Mouse (Mus musculus): ENCODE data around the gene Plcl1. TPM values are rescaled to one million over a fixed set of nuclear protein-coding genes. Genes with fewer than 3 reads are reported as not detected.

The Plcl1 gene
- polyA plus RNA-seq, 1 experiment from 2014 or later: 1.1 TPM

DNA sequence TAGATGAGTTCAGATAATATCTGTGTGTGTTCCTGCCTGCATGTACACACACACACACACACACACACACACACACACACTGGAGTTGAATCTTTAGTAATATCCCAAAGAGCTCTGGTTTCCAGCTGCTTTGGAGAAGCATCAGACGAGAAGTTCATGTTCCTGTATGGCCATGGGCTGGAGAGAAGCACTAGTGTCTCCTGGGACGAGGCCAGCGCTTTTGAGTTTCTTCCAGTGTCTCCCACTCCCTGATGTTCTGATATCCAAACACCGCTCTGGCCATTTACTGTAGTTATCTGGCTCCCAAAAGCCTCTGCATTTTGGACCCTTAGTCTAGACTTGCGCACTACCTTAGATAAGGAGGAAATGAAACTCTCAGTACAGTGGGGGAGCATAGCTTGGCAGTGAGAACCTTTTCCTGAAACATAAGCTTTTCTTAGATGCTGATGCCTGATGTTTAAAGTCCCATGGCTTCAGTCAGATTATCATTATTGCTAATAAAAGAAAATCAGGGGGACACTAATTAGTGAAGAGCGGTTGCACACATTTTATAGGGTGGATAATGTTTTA, 207.1 kb downstream of the Plcl1 start:
- Histone ChIP-seq H3K4me1 (ENCODE audit: control insufficient read depth, insufficient read depth, low read length) (no peaks in the 10 kb centered on the region), H3K9ac (ENCODE audit: low read length) (no peak overlapping the region), H3K4me2 (ENCODE audit: low read depth, severe bottlenecking) (no peak overlapping the region), H3K27ac (replicated peaks; ENCODE audit: low read depth, low read length) (no peak overlapping the region), H3K27me3 (ENCODE audit: control insufficient read depth, insufficient read depth, low read length) (no peaks in the 10 kb centered on the region), H3K9me3 (ENCODE audit: control insufficient read depth, low read length) (no peaks in the 10 kb centered on the region), H3K36me3 (ENCODE audit: control insufficient read depth, insufficient read depth, low read length) (no peaks in the 10 kb centered on the region), H3K4me3 (ENCODE audit: low read depth, low read length) (no peak overlapping the region)
- ATAC-seq (ENCODE audit: insufficient number of reproducible peaks, low FRiP score, low TSS enrichment, low read depth) (no peak), DNase-seq (ENCODE audit: low spot score) (no peak)
- 89% methylated on average over 6 of the region's 6 CpGs for WGBS

DNA sequence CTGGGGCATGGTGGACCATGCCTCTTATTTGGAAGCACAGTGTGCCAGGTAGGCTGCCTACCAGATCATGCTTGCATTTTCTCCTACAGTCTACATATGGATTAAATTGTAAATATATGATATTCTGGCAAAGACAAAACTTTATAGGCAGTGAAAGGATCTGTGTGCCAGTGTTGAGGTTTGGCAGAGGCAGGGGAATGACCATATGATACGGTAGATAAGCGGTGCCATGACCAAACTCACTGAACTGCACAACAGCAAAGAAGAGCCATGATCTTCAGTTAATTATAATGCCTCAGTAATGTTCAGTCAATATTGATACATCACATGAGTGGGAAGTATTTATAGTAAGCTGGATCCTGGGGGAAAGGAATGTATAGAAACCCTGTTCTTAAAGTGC, 212.1 kb downstream of the Plcl1 start:
- H3K4me2 ChIP-seq (ENCODE audit: low read depth, severe bottlenecking): no peak overlapping the region
- H3K36me3 ChIP-seq (ENCODE audit: control insufficient read depth, insufficient read depth, low read length): no peaks in the 10 kb centered on the region
- DNase-seq (ENCODE audit: low spot score) (no peak), ATAC-seq (ENCODE audit: insufficient number of reproducible peaks, low FRiP score, low TSS enrichment, low read depth) (no peak)
- no peaks in the 10 kb centered on the region for H3K4me1 ChIP-seq (ENCODE audit: control insufficient read depth, insufficient read depth, low read length)
- H3K27me3 ChIP-seq (ENCODE audit: control insufficient read depth, insufficient read depth, low read length): no peaks in the 10 kb centered on the region
- H3K9me3 ChIP-seq (ENCODE audit: control insufficient read depth, low read length): no peaks in the 10 kb centered on the region
- H3K9ac ChIP-seq (ENCODE audit: low read length): no peak overlapping the region
- no peak overlapping the region for H3K4me3 ChIP-seq (ENCODE audit: low read depth, low read length)
- no peak overlapping the region for H3K27ac ChIP-seq (replicated peaks; ENCODE audit: low read depth, low read length)
- WGBS: 97% methylated on average over 2 of the region's 2 CpGs

DNA sequence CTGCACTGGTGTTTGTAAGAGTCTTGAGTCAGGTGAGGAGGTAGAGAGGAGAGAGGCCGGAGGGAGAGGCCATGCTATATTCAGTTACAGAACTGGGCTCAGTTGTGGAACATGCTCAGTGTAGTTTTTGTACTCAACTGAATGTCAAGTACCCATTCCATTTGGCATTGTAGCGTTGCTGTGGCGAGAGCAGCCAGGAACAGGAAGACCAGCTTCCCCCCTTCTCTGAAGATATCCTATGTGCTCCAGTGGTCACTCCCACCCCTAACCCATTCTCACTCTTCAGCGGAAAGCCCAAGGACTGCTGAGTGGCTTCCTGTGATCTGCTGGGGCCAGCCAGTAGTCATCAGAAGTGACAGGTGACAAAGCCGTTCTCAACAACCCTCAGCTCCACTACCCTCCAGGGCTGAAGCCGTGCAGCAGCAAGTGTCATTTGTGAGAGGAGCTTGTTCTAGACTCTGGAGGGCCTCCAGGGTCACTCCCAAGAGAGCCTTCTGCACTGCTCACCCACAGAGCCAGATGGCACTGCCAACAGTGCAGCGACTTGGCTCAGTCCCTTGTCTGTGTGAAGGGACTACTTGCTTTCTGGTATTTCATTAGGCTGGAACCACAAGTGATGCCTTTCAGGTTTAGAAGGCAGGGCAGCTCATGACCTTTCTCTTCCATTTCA, 213.0 kb downstream of the Plcl1 start:
- Histone ChIP-seq H3K9me3 (ENCODE audit: control insufficient read depth, low read length) (no peaks in the 10 kb centered on the region), H3K9ac (ENCODE audit: low read length) (no peak overlapping the region), H3K27me3 (ENCODE audit: control insufficient read depth, insufficient read depth, low read length) (no peaks in the 10 kb centered on the region), H3K4me1 (ENCODE audit: control insufficient read depth, insufficient read depth, low read length) (no peaks in the 10 kb centered on the region), H3K36me3 (ENCODE audit: control insufficient read depth, insufficient read depth, low read length) (no peaks in the 10 kb centered on the region), H3K27ac (replicated peaks; ENCODE audit: low read depth, low read length) (no peak overlapping the region), H3K4me3 (ENCODE audit: low read depth, low read length) (no peak overlapping the region), H3K4me2 (ENCODE audit: low read depth, severe bottlenecking) (no peak overlapping the region)
- ATAC-seq (ENCODE audit: insufficient number of reproducible peaks, low FRiP score, low TSS enrichment, low read depth) (no peak), DNase-seq (ENCODE audit: low spot score) (no peak)
- 66% methylated on average over 7 of the region's 7 CpGs for WGBS

DNA sequence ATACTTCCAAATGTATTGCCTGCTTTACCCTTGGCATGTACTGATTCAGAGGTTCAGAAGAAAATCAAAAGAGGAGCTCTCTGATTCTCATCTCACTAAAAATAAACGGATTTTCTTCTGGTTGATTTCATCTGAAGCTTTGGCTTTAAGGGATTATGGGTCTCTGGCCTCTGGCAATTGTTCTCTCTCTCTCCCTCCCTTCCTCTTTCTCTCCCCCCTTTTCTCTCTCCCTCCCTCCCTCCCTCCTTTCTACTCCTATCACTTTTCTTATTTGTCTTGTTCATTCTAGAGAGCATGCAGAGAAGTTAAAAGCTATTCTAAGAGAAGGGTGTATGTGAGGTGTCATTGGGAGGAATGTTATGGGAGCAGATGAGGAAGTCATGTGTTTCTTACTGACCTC, 225.8 kb downstream of the Plcl1 start:
- no peak overlapping the region for H3K9ac ChIP-seq (ENCODE audit: low read length)
- H3K27ac ChIP-seq (replicated peaks; ENCODE audit: low read depth, low read length): no peak overlapping the region
- H3K27me3 ChIP-seq (ENCODE audit: control insufficient read depth, insufficient read depth, low read length): no peaks in the 10 kb centered on the region
- 61% methylated on average over 1 of the region's 1 CpGs for WGBS
- no peaks in the 10 kb centered on the region for H3K9me3 ChIP-seq (ENCODE audit: control insufficient read depth, low read length)
- ATAC-seq (ENCODE audit: insufficient number of reproducible peaks, low FRiP score, low TSS enrichment, low read depth) (no peak), DNase-seq (ENCODE audit: low spot score) (no peak)
- H3K4me3 ChIP-seq (ENCODE audit: low read depth, low read length): no peak overlapping the region
- no peak overlapping the region for H3K4me2 ChIP-seq (ENCODE audit: low read depth, severe bottlenecking)
- H3K4me1 ChIP-seq (ENCODE audit: control insufficient read depth, insufficient read depth, low read length): no peaks in the 10 kb centered on the region
- no peaks in the 10 kb centered on the region for H3K36me3 ChIP-seq (ENCODE audit: control insufficient read depth, insufficient read depth, low read length)

DNA sequence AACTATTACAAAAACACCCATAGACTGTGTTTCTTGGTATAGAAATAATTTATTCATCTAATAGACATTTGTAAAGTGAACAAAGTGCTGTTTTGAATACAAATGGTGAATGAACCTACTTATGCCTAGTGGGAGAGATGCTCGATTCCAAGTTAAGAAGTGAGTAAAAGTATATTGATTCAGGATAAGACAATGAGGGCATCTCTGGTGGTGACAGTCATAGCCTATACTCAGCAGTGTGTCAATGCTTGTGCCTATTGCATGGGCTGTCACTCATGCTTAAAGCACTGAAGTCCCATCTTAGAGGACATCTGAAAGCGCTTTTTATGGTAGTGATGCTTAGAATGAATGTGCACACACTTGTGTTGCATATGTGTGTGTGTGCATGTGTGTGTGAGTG, 226.3 kb downstream of the Plcl1 start:
- no peak for ATAC-seq (ENCODE audit: insufficient number of reproducible peaks, low FRiP score, low TSS enrichment, low read depth)
- no peaks in the 10 kb centered on the region for H3K27me3 ChIP-seq (ENCODE audit: control insufficient read depth, insufficient read depth, low read length)
- H3K9ac ChIP-seq (ENCODE audit: low read length): no peak overlapping the region
- no peak for DNase-seq (ENCODE audit: low spot score)
- H3K4me3 ChIP-seq (ENCODE audit: low read depth, low read length): no peak overlapping the region
- no peaks in the 10 kb centered on the region for H3K4me1 ChIP-seq (ENCODE audit: control insufficient read depth, insufficient read depth, low read length)
- H3K36me3 ChIP-seq (ENCODE audit: control insufficient read depth, insufficient read depth, low read length): no peaks in the 10 kb centered on the region
- no peak overlapping the region for H3K4me2 ChIP-seq (ENCODE audit: low read depth, severe bottlenecking)
- no peaks in the 10 kb centered on the region for H3K9me3 ChIP-seq (ENCODE audit: control insufficient read depth, low read length)
- WGBS: 92% methylated on average over 2 of the region's 2 CpGs
- H3K27ac ChIP-seq (replicated peaks; ENCODE audit: low read depth, low read length): no peak overlapping the region

DNA sequence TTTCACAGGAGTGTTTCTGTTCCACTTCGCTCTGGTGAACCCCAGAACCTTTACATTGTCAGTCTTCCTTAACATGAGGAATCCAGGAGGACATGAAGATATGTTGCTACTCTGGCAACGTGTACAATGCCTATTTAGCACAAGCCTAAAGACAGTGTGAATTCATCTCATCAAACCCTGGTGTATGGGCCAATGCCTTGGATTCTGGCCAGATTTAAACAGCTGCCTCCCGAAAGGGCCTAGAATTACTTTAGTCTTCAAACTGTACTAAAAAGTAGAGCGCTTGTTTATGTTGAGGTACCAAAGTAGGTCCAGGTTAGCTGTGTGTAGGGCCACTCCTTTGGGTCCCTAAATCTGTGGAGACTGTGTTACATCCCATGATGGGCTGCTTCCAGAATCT, 227.6 kb downstream of the Plcl1 start:
- WGBS: 91% methylated on average over 4 of the region's 4 CpGs
- Histone ChIP-seq H3K27ac (replicated peaks; ENCODE audit: low read depth, low read length) (no peak overlapping the region), H3K27me3 (ENCODE audit: control insufficient read depth, insufficient read depth, low read length) (no peaks in the 10 kb centered on the region), H3K4me3 (ENCODE audit: low read depth, low read length) (no peak overlapping the region), H3K9me3 (ENCODE audit: control insufficient read depth, low read length) (no peaks in the 10 kb centered on the region), H3K9ac (ENCODE audit: low read length) (no peak overlapping the region), H3K4me2 (ENCODE audit: low read depth, severe bottlenecking) (no peak overlapping the region), H3K36me3 (ENCODE audit: control insufficient read depth, insufficient read depth, low read length) (no peaks in the 10 kb centered on the region), H3K4me1 (ENCODE audit: control insufficient read depth, insufficient read depth, low read length) (no peaks in the 10 kb centered on the region)
- DNase-seq (ENCODE audit: low spot score) (no peak), ATAC-seq (ENCODE audit: insufficient number of reproducible peaks, low FRiP score, low TSS enrichment, low read depth) (no peak)

DNA sequence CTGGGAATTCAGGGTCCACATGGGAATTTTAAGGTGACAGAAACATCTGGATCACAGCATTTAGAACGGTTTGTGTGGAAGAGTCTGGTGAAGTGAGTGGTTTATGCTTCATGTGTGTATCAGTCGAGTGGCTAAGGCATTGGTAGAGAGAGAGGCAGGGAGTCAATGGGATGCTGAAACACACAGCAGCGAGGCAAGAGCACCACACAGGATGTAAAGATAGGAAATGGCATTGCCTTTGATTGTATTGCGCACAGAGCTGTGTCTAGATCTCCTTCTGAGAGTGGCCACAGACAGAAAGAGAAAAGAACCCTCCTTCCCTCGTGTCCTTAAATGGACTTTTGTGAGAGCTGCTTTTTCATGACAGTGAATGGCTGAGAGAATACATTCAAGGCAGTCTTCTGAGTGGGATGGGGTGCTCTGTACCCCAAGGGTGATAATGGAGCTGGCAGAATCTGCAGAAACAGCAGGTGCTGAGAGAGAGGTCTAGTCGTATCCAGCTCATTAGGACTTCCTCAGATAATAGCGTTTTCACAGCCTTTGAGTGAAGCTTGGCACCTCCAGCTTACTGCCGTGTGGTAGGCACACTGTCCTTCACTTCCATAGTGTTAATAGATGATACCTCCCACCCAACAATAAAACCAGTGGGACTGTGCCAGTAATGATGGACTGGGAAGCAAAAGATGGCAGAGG, 253.9 kb downstream of the Plcl1 start:
- 72% methylated on average over 8 of the region's 8 CpGs for WGBS
- Histone ChIP-seq H3K9ac (ENCODE audit: low read length) (no peak overlapping the region), H3K4me1 (ENCODE audit: control insufficient read depth, insufficient read depth, low read length) (no peaks in the 10 kb centered on the region), H3K9me3 (ENCODE audit: control insufficient read depth, low read length) (no peaks in the 10 kb centered on the region), H3K36me3 (ENCODE audit: control insufficient read depth, insufficient read depth, low read length) (no peaks in the 10 kb centered on the region), H3K27me3 (ENCODE audit: control insufficient read depth, insufficient read depth, low read length) (no peaks in the 10 kb centered on the region), H3K27ac (replicated peaks; ENCODE audit: low read depth, low read length) (no peak overlapping the region), H3K4me2 (ENCODE audit: low read depth, severe bottlenecking) (no peak overlapping the region), H3K4me3 (ENCODE audit: low read depth, low read length) (no peak overlapping the region)
- DNase-seq (ENCODE audit: low spot score) (no peak), ATAC-seq (ENCODE audit: insufficient number of reproducible peaks, low FRiP score, low TSS enrichment, low read depth) (no peak)

DNA sequence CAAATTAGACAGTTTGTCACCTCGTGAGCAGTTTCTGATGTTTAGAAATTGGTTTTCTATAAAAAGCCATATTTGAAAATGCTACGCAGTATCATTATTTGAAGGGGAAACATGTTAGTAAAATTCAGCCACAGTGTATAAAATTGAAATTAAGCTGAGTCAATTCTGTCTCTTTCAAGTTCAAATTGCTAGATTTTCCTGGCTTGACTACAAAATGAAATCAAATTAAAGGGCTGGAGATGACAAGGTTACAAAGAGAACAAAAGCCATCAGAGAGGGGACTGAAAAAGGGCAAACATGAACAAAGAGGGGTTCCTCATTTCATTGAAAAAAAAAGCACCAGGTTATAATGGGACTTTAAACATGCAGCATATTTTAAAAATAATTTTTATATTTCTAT, 255.7 kb downstream of the Plcl1 start:
- ATAC-seq (ENCODE audit: insufficient number of reproducible peaks, low FRiP score, low TSS enrichment, low read depth): no peak
- no peak overlapping the region for H3K4me3 ChIP-seq (ENCODE audit: low read depth, low read length)
- no peak for DNase-seq (ENCODE audit: low spot score)
- H3K27ac ChIP-seq (replicated peaks; ENCODE audit: low read depth, low read length): no peak overlapping the region
- H3K4me2 ChIP-seq (ENCODE audit: low read depth, severe bottlenecking): no peak overlapping the region
- H3K9ac ChIP-seq (ENCODE audit: low read length): no peak overlapping the region
- no peaks in the 10 kb centered on the region for H3K27me3 ChIP-seq (ENCODE audit: control insufficient read depth, insufficient read depth, low read length)
- 75% methylated on average over 2 of the region's 2 CpGs for WGBS
- H3K36me3 ChIP-seq (ENCODE audit: control insufficient read depth, insufficient read depth, low read length): no peaks in the 10 kb centered on the region
- H3K4me1 ChIP-seq (ENCODE audit: control insufficient read depth, insufficient read depth, low read length): no peaks in the 10 kb centered on the region
- no peaks in the 10 kb centered on the region for H3K9me3 ChIP-seq (ENCODE audit: control insufficient read depth, low read length)

Data from limb, embryonic 11.5 days (tissue).